Mouse (Mus musculus) mammary gland, adult 2 months (tissue): Measurements from ENCODE around the gene Gatm. TPM values are rescaled to one million over a fixed set of nuclear protein-coding genes. Genes with fewer than 3 reads are reported as not detected.

ENCODE experiments used
- polyA plus RNA-seq: library from polyadenylated mRNA; depleted of rRNA; stranded (reverse); fragments of >200 nt; gene quantifications from 2 replicates; pipeline ENCODE4 v1.2.3, GENCODE M21; 2012; ENCODE audit warnings: low replicate concordance; rRNA removed

Gatm gene
- 10.6 and 15.1 TPM in 2 replicates for polyA plus RNA-seq

DNA sequence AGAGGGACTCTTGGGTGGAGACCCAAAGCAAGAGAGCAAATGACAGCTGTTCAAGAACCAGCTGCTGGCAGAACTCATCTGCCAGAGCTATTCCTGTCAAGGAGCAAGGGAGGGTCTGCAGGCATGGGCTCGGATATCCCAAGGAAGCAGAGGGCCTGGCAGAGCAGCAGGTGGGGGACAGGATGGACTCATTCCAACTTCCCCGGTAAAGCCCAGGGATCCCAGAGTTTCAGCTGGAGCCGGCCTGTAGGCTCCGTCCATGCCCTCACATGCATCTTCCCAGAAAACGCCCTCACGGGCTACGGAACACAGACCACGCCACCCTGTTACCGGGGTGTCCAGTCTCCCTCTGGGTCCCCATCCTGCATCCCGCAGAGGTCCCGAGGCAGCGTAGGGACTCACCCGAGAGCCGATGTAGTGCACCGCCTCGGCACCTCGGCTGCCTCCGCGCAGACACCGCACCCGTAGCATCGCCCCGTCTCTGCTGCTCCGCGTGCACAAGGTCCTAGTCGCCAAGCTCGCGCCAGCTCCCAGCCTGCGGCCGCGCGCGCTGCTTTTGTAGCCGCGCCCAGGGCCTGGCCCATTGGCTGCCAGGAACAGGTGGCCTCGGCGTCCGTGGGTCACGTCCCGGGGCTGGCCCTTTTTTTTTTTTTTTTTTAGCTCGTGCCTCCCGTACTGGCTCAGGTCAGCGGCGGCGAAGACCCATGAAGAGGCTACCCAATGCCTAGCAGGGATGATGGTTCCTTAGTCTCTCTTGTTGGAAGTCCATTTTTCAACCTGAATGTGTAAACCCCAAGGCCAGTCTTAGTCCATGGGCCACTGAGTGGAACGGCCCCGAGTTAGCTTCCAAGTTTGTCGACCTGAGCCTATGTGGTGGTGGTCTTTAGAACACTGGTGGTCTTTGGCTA lies at the start of gene Gatm:
TSS of gene Gatm (minus strand) at position 558 of the 908 bp plus-strand sequence.

DNA sequence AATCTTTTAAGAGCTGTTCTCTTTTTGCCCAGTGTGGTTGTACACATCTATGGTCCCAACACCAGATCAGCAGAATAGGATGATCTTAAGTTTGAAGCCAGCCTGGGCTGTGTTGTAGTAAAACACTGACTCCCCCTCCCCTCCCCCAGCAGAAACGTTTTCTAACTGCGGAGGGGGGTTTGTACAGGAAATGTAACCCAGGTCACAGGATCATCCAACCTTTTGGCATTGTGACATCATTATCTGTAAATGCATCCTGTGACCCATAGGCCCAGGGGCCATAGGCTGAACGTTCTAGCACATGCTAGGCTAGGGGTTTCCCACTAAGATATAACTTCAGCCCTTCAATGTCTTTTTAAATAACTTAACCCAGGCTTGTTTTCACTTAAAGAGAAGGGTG lies 25.6 kb upstream of the Gatm start, which contains the start of gene AA467197:
TSS of gene AA467197 (plus strand) at position 301 of the 400 bp plus-strand sequence.

Other genes starting within 250 kb of the Gatm start
- 15.7 and 16.7 TPM in 2 replicates for gene Shf, start 242.1 kb downstream of the Gatm start, polyA plus RNA-seq
- gene Slc28a2, start 184.8 kb downstream of the Gatm start, polyA plus RNA-seq = 13.1 and 28.3 TPM in 2 replicates
- gene Gm14085, start 126.4 kb downstream of the Gatm start, polyA plus RNA-seq = 2.0 and 3.1 TPM in 2 replicates
- 0.32 and 0.33 TPM in 2 replicates for gene AA467197, start 25.7 kb upstream of the Gatm start, polyA plus RNA-seq
- 4.0 and 9.2 TPM in 2 replicates for gene Slc30a4, start 91.4 kb upstream of the Gatm start, polyA plus RNA-seq
- 34.8 and 43.9 TPM in 2 replicates for gene Bloc1s6, start 127.2 kb upstream of the Gatm start, polyA plus RNA-seq
- gene Sqor, start 153.9 kb upstream of the Gatm start, polyA plus RNA-seq = 48.6 and 49.8 TPM in 2 replicates